Comparison of ENCODE assay signal across 27 mouse cellular contexts in genomic region chr12:63028218-63028617, GRCm38 (mm10).
"Had no signal": no experiment of that assay in that cellular context is flagged by ENCODE, and none has a peak within 500 bp of the region (broad histone marks: within the 10 kb centered on the region; RNA-seq: fewer than 3 reads in every experiment).

No protein-coding gene starts in this region.

- H3K4me2 ChIP-seq: heart, embryonic 12.5 days; hindbrain, embryonic 12.5 days; hindbrain, embryonic 14.5 days; kidney, embryonic 15.5 days; limb, embryonic 13.5 days; limb, embryonic 15.5 days; liver, embryonic 12.5 days had no signal

- H3K27ac ChIP-seq: gastrocnemius, adult 2 months; heart, embryonic 10.5 days; hindbrain, embryonic 10.5 days; hindbrain, embryonic 12.5 days; hindbrain, embryonic 14.5 days; hindbrain, postnatal 0 days; kidney, embryonic 15.5 days; kidney, postnatal 0 days; limb, embryonic 13.5 days; limb, embryonic 15.5 days; liver, embryonic 12.5 days; liver, embryonic 14.5 days had no signal

- H3K9me3 ChIP-seq: heart, embryonic 10.5 days; heart, embryonic 12.5 days; hindbrain, embryonic 10.5 days; hindbrain, embryonic 12.5 days; kidney, embryonic 15.5 days; limb, embryonic 13.5 days; limb, embryonic 15.5 days; liver, embryonic 12.5 days had no signal

- DNase-seq: gastrocnemius, adult 2 months; gastrocnemius, postnatal 10 days; gastrocnemius, postnatal 25 days; heart, adult 18-20 months; heart, postnatal 10 days; heart, postnatal 4 days; kidney, adult 11 months; kidney, adult 2 months; kidney, adult 9 months; kidney, postnatal 14 days; kidney, postnatal 36 days; layer of hippocampus, adult 9-11 months; layer of hippocampus, postnatal 36 days; left cerebral cortex, postnatal 4 days had no signal

- H3K27me3 ChIP-seq: heart, embryonic 12.5 days; hindbrain, embryonic 12.5 days; kidney, embryonic 15.5 days; limb, embryonic 13.5 days; limb, embryonic 15.5 days; liver, embryonic 12.5 days had no signal

- H3K4me3 ChIP-seq: gastrocnemius, adult 2 months; heart, embryonic 10.5 days; heart, embryonic 12.5 days; hindbrain, embryonic 10.5 days; hindbrain, embryonic 12.5 days; kidney, embryonic 15.5 days; limb, embryonic 13.5 days; limb, embryonic 15.5 days; liver, embryonic 12.5 days had no signal

- H3K36me3 ChIP-seq: heart, embryonic 10.5 days; heart, embryonic 12.5 days; hindbrain, embryonic 10.5 days; hindbrain, embryonic 12.5 days; kidney, embryonic 15.5 days; limb, embryonic 13.5 days; limb, embryonic 15.5 days; liver, embryonic 12.5 days had no signal

- H3K9ac ChIP-seq: heart, embryonic 12.5 days; hindbrain, embryonic 12.5 days; hindbrain, embryonic 14.5 days; kidney, embryonic 15.5 days; limb, embryonic 13.5 days; limb, embryonic 15.5 days; liver, embryonic 12.5 days; liver, embryonic 14.5 days had no signal

- H3K4me1 ChIP-seq: heart, embryonic 10.5 days; heart, embryonic 12.5 days; hindbrain, embryonic 10.5 days; hindbrain, embryonic 12.5 days; kidney, embryonic 15.5 days; limb, embryonic 13.5 days; limb, embryonic 15.5 days; liver, embryonic 12.5 days had no signal

- ATAC-seq: hindbrain, postnatal 0 days; intestine, embryonic 16.5 days; liver, embryonic 12.5 days had no signal
